Mouse (Mus musculus) embryo, embryonic 11 days (tissue): ENCODE measurements around the gene Wfdc11.
"Not testable (repeated sequence)": the region's sequence is repeated elsewhere in the genome, so short reads cannot be mapped to it uniquely, and the experiment has no call there.

Experiments
- DNase-seq: peaks from one replicate; pipeline ENCODE4 v3.0.0-alpha.2; 2015

Wfdc11 gene

DNA sequence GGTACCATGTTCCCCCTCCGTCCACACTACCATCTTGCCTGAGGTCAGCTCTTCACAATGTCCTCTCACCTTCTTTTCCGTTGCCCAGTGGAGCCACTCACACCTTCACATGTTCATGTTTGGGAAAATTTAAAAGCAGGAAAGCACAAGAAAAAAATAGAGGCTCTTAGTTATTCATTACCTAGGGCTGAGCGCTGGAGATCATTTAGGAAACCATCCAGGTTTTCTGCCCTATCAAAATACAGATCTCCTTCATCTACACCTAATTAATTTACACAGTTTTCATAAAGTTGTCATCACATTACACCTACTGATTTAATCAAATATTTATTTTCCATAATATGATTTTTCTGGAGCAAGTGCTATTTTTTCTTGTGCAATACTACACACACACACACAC, 35.2 kb downstream of the Wfdc11 start, which contains the start of gene Wfdc16:
Wfdc16 (minus strand) TSS at position 101 of the 400 bp plus-strand sequence.
- DNase-seq = no peak

DNA sequence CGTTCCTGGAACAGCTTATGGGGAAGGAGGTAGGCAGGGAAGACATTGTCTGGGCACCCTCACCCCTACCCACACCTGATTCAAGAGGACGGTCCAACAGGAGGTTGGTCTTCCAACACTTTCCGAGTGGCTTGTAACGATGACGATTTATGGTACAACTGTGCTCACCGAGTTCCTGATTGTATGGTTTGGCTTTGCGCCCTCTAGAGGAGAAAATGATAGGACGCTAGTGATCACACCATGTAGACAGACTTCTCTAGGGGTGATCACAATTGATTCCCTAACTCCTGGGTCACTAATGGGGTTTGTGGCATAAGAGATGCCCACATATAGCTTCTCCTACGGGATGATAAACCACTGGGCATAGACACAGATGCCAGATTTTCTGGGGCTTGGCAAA, 38.6 kb downstream of the Wfdc11 start:
- peak; percentile 7 for DNase-seq

DNA sequence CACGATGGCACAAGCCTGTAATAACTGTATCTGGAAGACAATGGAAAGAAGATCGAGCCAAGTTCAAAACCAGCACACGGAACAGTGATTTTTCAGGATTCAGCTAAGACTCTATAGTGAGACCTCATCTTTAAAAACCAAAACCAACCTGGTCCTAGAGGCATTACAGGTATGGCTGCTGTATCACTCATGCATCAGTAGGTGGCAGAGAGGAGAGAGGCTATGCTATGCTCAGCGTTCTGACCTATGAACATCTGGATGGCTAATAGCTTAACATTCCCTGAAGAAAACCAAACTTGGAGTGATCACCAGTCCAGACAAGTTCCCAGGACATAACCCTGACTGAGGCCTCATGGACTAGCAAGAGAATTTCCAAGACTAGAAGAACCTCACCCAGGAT, 52.1 kb downstream of the Wfdc11 start:
- DNase-seq = no peak

DNA sequence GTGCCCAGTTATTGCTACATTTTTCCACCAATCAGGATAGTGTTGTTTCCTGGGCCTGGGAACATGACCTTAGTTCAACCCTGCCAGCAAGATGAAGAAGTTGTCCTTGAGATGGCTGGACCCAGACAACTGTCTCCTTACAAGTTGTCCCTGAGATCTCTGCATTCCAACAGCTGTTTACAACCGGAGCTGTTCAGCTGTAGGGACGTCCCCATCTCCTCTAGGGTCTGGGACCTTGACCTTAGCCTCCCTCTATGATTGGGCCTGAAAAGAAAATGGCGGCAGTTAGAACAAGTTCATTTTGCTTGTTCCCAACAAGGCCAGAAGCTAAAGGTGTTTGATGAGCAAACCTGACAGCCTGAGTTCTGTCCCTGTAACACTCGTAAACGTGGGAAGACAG, 54.8 kb downstream of the Wfdc11 start:
- DNase-seq = no peak

DNA sequence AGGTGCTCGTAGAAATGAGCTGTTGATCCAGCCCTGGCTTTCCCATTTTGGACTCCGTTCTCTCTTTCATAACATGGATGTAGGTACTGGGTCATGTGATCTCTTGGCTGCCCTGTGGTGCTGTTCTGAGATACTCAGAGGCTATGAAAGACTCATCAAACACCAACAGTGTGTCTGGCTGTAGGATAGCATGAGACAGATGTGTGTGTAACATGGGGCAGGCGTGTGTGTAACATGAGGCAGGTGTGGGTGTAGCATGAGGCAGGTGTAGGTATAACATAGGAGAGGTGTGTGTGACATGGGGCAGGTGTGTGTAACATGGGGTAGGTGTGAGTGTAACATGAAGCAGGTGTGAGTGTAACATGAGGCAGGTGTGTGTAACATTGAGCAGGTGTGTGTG, 58.5 kb downstream of the Wfdc11 start:
- no peak for DNase-seq

DNA sequence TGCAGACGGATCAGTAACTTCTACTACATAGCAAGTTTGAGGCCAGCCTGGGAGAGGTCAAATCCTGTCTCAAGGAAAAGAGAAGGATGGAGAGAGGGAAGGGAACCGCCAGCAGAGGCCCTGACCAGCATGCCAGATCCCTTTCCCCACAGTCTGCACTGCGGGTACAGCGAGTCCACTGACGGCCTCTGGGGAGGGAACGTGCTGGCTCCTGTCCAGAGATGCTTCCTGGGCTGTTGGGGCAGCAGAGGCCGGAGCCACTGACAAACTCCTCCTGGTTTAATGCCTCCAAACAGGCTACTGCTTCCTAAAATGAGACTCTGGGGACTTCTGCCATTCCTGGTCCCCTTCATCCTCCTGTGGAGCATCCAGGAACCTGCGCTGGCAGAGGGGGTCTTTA, 60.4 kb downstream of the Wfdc11 start, which contains the start of the genes Wfdc6b and Wfdc8:
Wfdc6b (plus strand) TSS at position 52 of the 400 bp plus-strand sequence.
Wfdc8 (minus strand) TSS at position 156 of the 400 bp plus-strand sequence.
- DNase-seq = not testable (repeated sequence)
